In the genomic region with DNA sequence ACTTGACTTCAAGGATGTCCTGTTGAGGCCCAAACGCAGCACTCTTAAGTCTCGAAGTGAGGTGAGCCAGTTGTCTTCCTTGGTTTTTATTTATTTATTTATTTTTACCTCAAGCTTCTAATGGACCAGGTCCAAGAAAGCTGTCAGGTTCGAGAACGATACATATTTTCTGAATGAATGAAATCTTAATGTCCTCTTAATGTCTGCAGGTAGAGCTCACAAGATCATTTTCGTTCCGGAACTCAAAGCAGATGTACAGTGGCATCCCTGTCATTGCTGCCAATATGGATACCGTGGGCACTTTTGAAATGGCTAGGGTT, we compare ENCODE assay signal across 8 mouse cellular contexts. TPM values are rescaled to one million over a fixed set of nuclear protein-coding genes. Genes with fewer than 3 reads are reported as not detected.
DNase-seq lines count a peak whose midpoint lies in the region; ATAC-seq and TF ChIP-seq lines count a peak whose summit lies in the region.

No protein-coding gene starts in this region.

- ATAC-seq in lung, postnatal 0 days, result no peak
- ATAC-seq in forebrain, embryonic 11.5 days (replicated peaks; ENCODE audit: low FRiP score), result no peak
- ATAC-seq in limb, embryonic 12.5 days (ENCODE audit: insufficient number of reproducible peaks, insufficient read depth, low FRiP score, low TSS enrichment, low read depth), result no peak

- H3K4me3 ChIP-seq in lung, postnatal 0 days (ENCODE audit: low read depth, low read length), result peak overlapping the region; percentile 84; the same call in 1 of the 2 replicates
- H3K4me3 ChIP-seq in forebrain, embryonic 11.5 days (ENCODE audit: low read depth, low read length), result peak overlapping the region; percentile 83
- peak overlapping the region; percentile 78 for H3K4me3 ChIP-seq in limb, embryonic 12.5 days (replicated peaks)
- H3K4me3 ChIP-seq in small intestine, adult 2 months (ENCODE audit: low read depth, low read length), result no peak overlapping the region

- H3K9me3 ChIP-seq in lung, postnatal 0 days (ENCODE audit: low read length), result no peaks in the 10 kb centered on the region
- no peaks in the 10 kb centered on the region for H3K9me3 ChIP-seq in forebrain, embryonic 11.5 days (ENCODE audit: control insufficient read depth, low read length)
- no peaks in the 10 kb centered on the region for H3K9me3 ChIP-seq in limb, embryonic 12.5 days

- TF ChIP-seq EP300 in lung, postnatal 0 days (IDR thresholded peaks at IDR 0.05), result peak; percentile 0; the same call in 1 of the 2 replicates

- peaks cover 4% of the 10 kb centered on the region; the same call in 1 of the 2 replicates for H3K4me1 ChIP-seq in lung, postnatal 0 days (ENCODE audit: insufficient read depth, low read depth, low read length)
- 0 out of 2 replicates have a peak, but pooled peaks cover 2% of the 10 kb centered on the region for H3K4me1 ChIP-seq in forebrain, embryonic 11.5 days (replicated peaks; ENCODE audit: control insufficient read depth, insufficient read depth, low read length)
- H3K4me1 ChIP-seq in limb, embryonic 12.5 days (replicated peaks), result peaks cover 17% of the 10 kb centered on the region
- H3K4me1 ChIP-seq in small intestine, adult 2 months (ENCODE audit: control insufficient read depth, insufficient read depth, insufficient read length, low read length), result peaks cover 2% of the 10 kb centered on the region

- DNase-seq in lung, postnatal 0 days (ENCODE audit: low spot score), result no peak
- no peak for DNase-seq in lung, adult 18-20 months
- DNase-seq in forebrain, embryonic 11.5 days (ENCODE audit: low spot score), result no peak
- no peak for DNase-seq in embryo, embryonic 10.5 days (ENCODE audit: low spot score)
- no peak for DNase-seq in cerebellum, postnatal 25 days
- DNase-seq in spleen, adult 18-20 months, result no peak

- no peak for TF ChIP-seq POLR2A in small intestine, adult 2 months (IDR thresholded peaks at IDR 0.05; ENCODE audit: low read depth, low read length)

- WGBS in lung, postnatal 0 days, result 65% methylated on average over 7 of the region's 7 CpGs
- 83% methylated on average over 7 of the region's 7 CpGs for WGBS in forebrain, embryonic 11.5 days
- 77% methylated on average over 7 of the region's 7 CpGs for WGBS in limb, embryonic 12.5 days
- WGBS in small intestine, adult 2 months, result 52% methylated on average over 7 of the region's 7 CpGs

- H3K27me3 ChIP-seq in lung, postnatal 0 days (replicated peaks; ENCODE audit: insufficient read depth, low read length), result no peaks in the 10 kb centered on the region
- H3K27me3 ChIP-seq in forebrain, embryonic 11.5 days (ENCODE audit: control insufficient read depth, insufficient read depth, low read length), result no peaks in the 10 kb centered on the region
- H3K27me3 ChIP-seq in limb, embryonic 12.5 days, result no peaks in the 10 kb centered on the region
- no peaks in the 10 kb centered on the region for H3K27me3 ChIP-seq in small intestine, adult 2 months (ENCODE audit: control insufficient read depth, insufficient read depth, low read length)

- no peak overlapping the region; the same call in 1 of the 2 replicates for H3K27ac ChIP-seq in lung, postnatal 0 days (ENCODE audit: low read length)
- H3K27ac ChIP-seq in forebrain, embryonic 11.5 days (ENCODE audit: low read depth, low read length), result no peak overlapping the region
- H3K27ac ChIP-seq in limb, embryonic 12.5 days, result peak overlapping the region; percentile 93; the same call in 1 of the 2 replicates
- peak overlapping the region; percentile 80; the same call in 1 of the 2 replicates for H3K27ac ChIP-seq in small intestine, adult 2 months (ENCODE audit: insufficient read depth, low read depth, low read length)

- peaks cover 9% of the 10 kb centered on the region; the same call in 1 of the 2 replicates for H3K36me3 ChIP-seq in lung, postnatal 0 days (ENCODE audit: insufficient read depth, low read length)
- H3K36me3 ChIP-seq in forebrain, embryonic 11.5 days (ENCODE audit: control insufficient read depth, insufficient read depth, low read length), result no peaks in the 10 kb centered on the region; the same call in 1 of the 2 replicates
- H3K36me3 ChIP-seq in limb, embryonic 12.5 days, result peaks cover 45% of the 10 kb centered on the region
- peaks cover 18% of the 10 kb centered on the region for H3K36me3 ChIP-seq in small intestine, adult 2 months (ENCODE audit: control insufficient read depth, insufficient read depth, low read length)

- H3K4me2 ChIP-seq in lung, postnatal 0 days (replicated peaks; ENCODE audit: low read depth, low read length), result peak overlapping the region; percentile 83
- peak overlapping the region; percentile 54 for H3K4me2 ChIP-seq in forebrain, embryonic 11.5 days (ENCODE audit: low read depth, low read length, severe bottlenecking)
- H3K4me2 ChIP-seq in limb, embryonic 12.5 days, result peak overlapping the region; percentile 93

- no peak overlapping the region for H3K9ac ChIP-seq in lung, postnatal 0 days (replicated peaks; ENCODE audit: low read depth)
- H3K9ac ChIP-seq in forebrain, embryonic 11.5 days (ENCODE audit: low read length), result peak overlapping the region; percentile 38
- H3K9ac ChIP-seq in limb, embryonic 12.5 days (replicated peaks), result peak overlapping the region; percentile 78

- no peak for TF ChIP-seq CTCF in lung, postnatal 0 days (IDR thresholded peaks at IDR 0.05)
- TF ChIP-seq CTCF in small intestine, adult 2 months (IDR thresholded peaks at IDR 0.05; ENCODE audit: extremely low read depth, insufficient read length, insufficient replicate concordance, low read depth, low read length), result no peak

RNA-seq across cellular contexts. Expression of a gene that starts 0.8 kb away (rescaled TPM):
- polyA plus RNA-seq in lung, postnatal 0 days (2015; fragmentation: Nextera tagmentation; extraction: Ambion mirVana), result 369 and 396 TPM in 2 replicates
- 583 and 616 TPM in 2 replicates for polyA plus RNA-seq in forebrain, embryonic 11.5 days (2014; fragmentation: Nextera tagmentation; extraction: Ambion mirVana)
- 594 and 653 TPM in 2 replicates for polyA plus RNA-seq in limb, embryonic 12.5 days (2016; fragmentation: Nextera tagmentation; extraction: Ambion mirVana)
- polyA plus RNA-seq in small intestine, adult 2 months (2012; rRNA removed), result 135 and 228 TPM in 2 replicates

RNA-seq across cellular contexts. Expression of a gene that starts 1.0 kb away (rescaled TPM):
- 34.0 and 38.6 TPM in 2 replicates for polyA plus RNA-seq in lung, postnatal 0 days (2015; fragmentation: Nextera tagmentation; extraction: Ambion mirVana)
- 59.7 and 62.5 TPM in 2 replicates for polyA plus RNA-seq in forebrain, embryonic 11.5 days (2014; fragmentation: Nextera tagmentation; extraction: Ambion mirVana)
- 67.6 and 74.2 TPM in 2 replicates for polyA plus RNA-seq in limb, embryonic 12.5 days (2016; fragmentation: Nextera tagmentation; extraction: Ambion mirVana)
- 5.2 and 9.6 TPM in 2 replicates for polyA plus RNA-seq in small intestine, adult 2 months (2012; rRNA removed)

RNA-seq across cellular contexts. Expression of a gene that starts 8.9 kb away (rescaled TPM):
- polyA plus RNA-seq in lung, postnatal 0 days (2015; fragmentation: Nextera tagmentation; extraction: Ambion mirVana), result 18.8 and 19.9 TPM in 2 replicates
- polyA plus RNA-seq in forebrain, embryonic 11.5 days (2014; fragmentation: Nextera tagmentation; extraction: Ambion mirVana), result 73.8 and 74.8 TPM in 2 replicates
- 57.1 and 58.3 TPM in 2 replicates for polyA plus RNA-seq in limb, embryonic 12.5 days (2016; fragmentation: Nextera tagmentation; extraction: Ambion mirVana)
- polyA plus RNA-seq in small intestine, adult 2 months (2012; rRNA removed), result 8.1 and 11.1 TPM in 2 replicates

RNA-seq across cellular contexts. Expression of a gene that starts 12.4 kb away (rescaled TPM):
- 46.2 and 47.6 TPM in 2 replicates for polyA plus RNA-seq in lung, postnatal 0 days (2015; fragmentation: Nextera tagmentation; extraction: Ambion mirVana)
- 61.9 and 62.3 TPM in 2 replicates for polyA plus RNA-seq in forebrain, embryonic 11.5 days (2014; fragmentation: Nextera tagmentation; extraction: Ambion mirVana)
- 63.0 and 68.8 TPM in 2 replicates for polyA plus RNA-seq in limb, embryonic 12.5 days (2016; fragmentation: Nextera tagmentation; extraction: Ambion mirVana)
- 17.2 and 23.9 TPM in 2 replicates for polyA plus RNA-seq in small intestine, adult 2 months (2012; rRNA removed)

RNA-seq across cellular contexts. Expression of a gene that starts 22.7 kb away (rescaled TPM):
- polyA plus RNA-seq in lung, postnatal 0 days (2015; fragmentation: Nextera tagmentation; extraction: Ambion mirVana), result 0.58 and 0.61 TPM in 2 replicates
- polyA plus RNA-seq in forebrain, embryonic 11.5 days (2014; fragmentation: Nextera tagmentation; extraction: Ambion mirVana), result 0.76 and 0.99 TPM in 2 replicates
- polyA plus RNA-seq in limb, embryonic 12.5 days (2016; fragmentation: Nextera tagmentation; extraction: Ambion mirVana), result 0.70 and 1.0 TPM in 2 replicates
- 0.56 and 1.1 TPM in 2 replicates for polyA plus RNA-seq in small intestine, adult 2 months (2012; rRNA removed)

Comparison
In these comparisons a context has a peak if more than half of its experiments do, and no peak if none do; other contexts are left out.
1. H3K27ac ChIP-seq: peak in limb, embryonic 12.5 days (single experiment) and small intestine, adult 2 months (single experiment); none in lung, postnatal 0 days (single experiment) and forebrain, embryonic 11.5 days (single experiment).
2. Peak in every context shown above with its lines, with median percentiles within 50 percentile points of each other: H3K4me2 ChIP-seq.